Mouse (Mus musculus) lung, adult 2 months (tissue): ENCODE data around the gene Cacna2d3.

Experiments used
- CTCF ChIP-seq: fragments of 200-500 bp; IDR thresholded peaks from 2 replicates; pipeline ENCODE4 v1.5.1; 2011; ENCODE audit warnings: mild to moderate bottlenecking, low read length, control low read depth; ENCODE audit not compliant: insufficient read depth
- POLR2A ChIP-seq: fragments of 200-500 bp; IDR thresholded peaks from 2 replicates; pipeline ENCODE4 v1.6.1; 2011; ENCODE audit warnings: low read depth, mild to moderate bottlenecking, control low read depth, low read length, borderline replicate concordance; ENCODE audit errors: extremely low read depth

DNA sequence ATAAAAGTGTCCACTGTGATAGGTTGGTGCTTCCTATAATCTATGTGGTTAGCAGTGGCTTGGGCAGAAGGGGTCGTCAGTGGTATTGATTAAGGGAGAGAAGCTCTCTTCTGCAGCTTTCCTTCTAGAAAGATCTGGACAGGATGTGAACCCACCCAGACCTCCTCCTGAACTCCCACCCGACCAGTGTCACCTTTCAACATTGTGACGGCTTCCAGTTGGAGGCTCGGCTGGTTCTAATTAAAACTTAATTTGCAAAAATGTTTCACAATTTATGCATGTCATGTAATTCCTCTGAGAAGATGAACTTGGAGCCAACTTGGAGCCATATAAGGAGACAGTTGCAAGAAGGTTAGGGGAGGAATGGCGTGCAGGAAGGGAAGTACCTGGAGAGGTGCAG, 586.8 kb downstream of the Cacna2d3 start:
- TF ChIP-seq CTCF (no peak), POLR2A (no peak)
